Mouse (Mus musculus) lung, embryonic 15.5 days (tissue): ENCODE results near the gene Ism1. TPM values are rescaled to one million over a fixed set of nuclear protein-coding genes. Genes with fewer than 3 reads are reported as not detected.

Experiments used
- polyA plus RNA-seq: library from polyadenylated mRNA; unstranded; fragments of >200 nt; fragmentation: Nextera tagmentation; extraction: Ambion mirVana; gene quantifications from 2 replicates; pipeline ENCODE4 v1.2.1, GENCODE M21; 2015

The Ism1 gene
- polyA plus RNA-seq, 1 experiment from 2014 or later, result 12.6 TPM

Other genes starting within 250 kb of the Ism1 start
- gene Sptlc3, start 184.3 kb upstream of the Ism1 start, polyA plus RNA-seq, result 0.89 and 1.0 TPM in 2 replicates